Mouse (Mus musculus) heart, adult 9 months (tissue): ENCODE measurements around the gene Gm5935.
"Not testable (repeated sequence)": the region's sequence is repeated elsewhere in the genome, so short reads cannot be mapped to it uniquely, and the experiment has no call there.

ENCODE experiments used
- DNase-seq, 2 experiments: peaks; one replicate each; pipeline ENCODE4 v3.0.0; 2022; ENCODE audit warnings: low spot score in 2 of 2

Gene Gm5935

DNA sequence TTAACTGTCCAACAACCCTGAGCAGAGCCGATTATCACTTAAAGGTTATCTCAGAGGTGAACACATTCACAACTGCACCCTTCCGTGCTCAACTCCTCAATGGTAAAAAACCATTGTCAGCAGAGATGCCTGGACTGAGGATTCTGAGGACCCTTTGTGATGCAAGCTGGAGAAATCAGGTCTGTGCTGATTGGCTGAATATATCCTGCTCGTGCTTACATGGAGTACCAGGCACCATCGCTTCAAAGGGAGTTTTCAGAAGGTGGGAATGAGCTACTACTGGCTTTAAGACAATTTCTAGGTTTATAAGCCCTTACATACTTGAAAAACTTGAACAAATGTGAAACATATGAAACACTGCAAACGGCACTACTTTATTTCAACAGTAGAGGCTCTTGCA is at the start of gene Gm5935:
Gm5935 (minus strand) TSS at position 101 of the 400 bp plus-strand sequence.
- not testable (repeated sequence) for DNase-seq
